Comparison of ENCODE assay signal across 24 mouse cellular contexts in genomic region chr15:101414807-101415565, GRCm38 (mm10). TPM values are rescaled to one million over a fixed set of nuclear protein-coding genes. Genes with fewer than 3 reads are reported as not detected.
DNase-seq lines count a peak whose midpoint lies in the region; ATAC-seq lines count a peak whose summit lies in the region.
"Had no signal": no experiment of that assay in that cellular context is flagged by ENCODE, and none has a peak within 500 bp of the region (broad histone marks: within the 10 kb centered on the region; RNA-seq: fewer than 3 reads in every experiment).

No protein-coding gene starts in this region.

- no peak for ATAC-seq in kidney, embryonic 15.5 days (replicated peaks; ENCODE audit: low FRiP score)
- ATAC-seq in kidney, embryonic 14.5 days (ENCODE audit: low FRiP score, low TSS enrichment): no peak
- ATAC-seq in liver, embryonic 12.5 days: no peak
- ATAC-seq: forebrain, postnatal 0 days had no signal

- intact Hi-C loops in left cerebral cortex, postnatal 10 days (cut with DNase I): no loop called here

- no peak overlapping the region for H3K4me2 ChIP-seq in kidney, embryonic 15.5 days
- no peak overlapping the region for H3K4me2 ChIP-seq in kidney, embryonic 14.5 days (replicated peaks; ENCODE audit: low read depth, low read length)
- no peak overlapping the region for H3K4me2 ChIP-seq in liver, embryonic 12.5 days
- H3K4me2 ChIP-seq: hindbrain, embryonic 15.5 days had no signal

- no peaks in the 10 kb centered on the region for H3K36me3 ChIP-seq in kidney, embryonic 15.5 days
- no peaks in the 10 kb centered on the region for H3K36me3 ChIP-seq in kidney, embryonic 14.5 days (ENCODE audit: control insufficient read depth, insufficient read depth, low read length)
- H3K36me3 ChIP-seq in limb, embryonic 10.5 days: no peaks in the 10 kb centered on the region
- H3K36me3 ChIP-seq in liver, embryonic 12.5 days: no peaks in the 10 kb centered on the region
- H3K36me3 ChIP-seq: G1E; hindbrain, embryonic 15.5 days; midbrain, embryonic 10.5 days had no signal

- peak; percentile 32 for DNase-seq in brain, adult 2 months (ENCODE audit: low read depth, low spot score)
- DNase-seq in cerebellum, postnatal 25 days: peak; percentile 65 to 67
- DNase-seq in limb, embryonic 10.5 days (ENCODE audit: low spot score): no peak
- no peak for DNase-seq in layer of hippocampus, postnatal 36 days
- DNase-seq in left cerebral cortex, postnatal 10 days (ENCODE audit: extremely low spot score in 1 of 2, low spot score in 2 of 2): no peak
- DNase-seq: adrenal gland, postnatal 14 days; forebrain, postnatal 0 days; heart, adult 18-20 months; heart, postnatal 10 days; liver; spleen, adult 18-20 months had no signal

- H3K9ac ChIP-seq in kidney, embryonic 15.5 days: 0 out of 2 replicates have a peak overlapping the region, but pooled peaks have one; percentile 17
- no peak overlapping the region for H3K9ac ChIP-seq in kidney, embryonic 14.5 days (ENCODE audit: low read depth, low read length)
- no peak overlapping the region for H3K9ac ChIP-seq in liver, embryonic 12.5 days
- H3K9ac ChIP-seq: forebrain, postnatal 0 days; hindbrain, embryonic 15.5 days had no signal

- 51% methylated on average over 11 of the region's 11 CpGs for WGBS in kidney, embryonic 15.5 days
- WGBS in kidney, embryonic 14.5 days: 54% methylated on average over 11 of the region's 11 CpGs
- 36% methylated on average over 11 of the region's 11 CpGs for WGBS in limb, embryonic 10.5 days
- 45% methylated on average over 10 of the region's 11 CpGs for WGBS in liver, embryonic 12.5 days (ENCODE audit: insufficient replicate concordance)

- H3K4me3 ChIP-seq in kidney, embryonic 15.5 days (replicated peaks): no peak overlapping the region
- no peak overlapping the region for H3K4me3 ChIP-seq in kidney, embryonic 14.5 days (ENCODE audit: low read length)
- H3K4me3 ChIP-seq in limb, embryonic 10.5 days: no peak overlapping the region
- no peak overlapping the region for H3K4me3 ChIP-seq in liver, embryonic 12.5 days
- H3K4me3 ChIP-seq: erythroblast, embryonic 14.5 days; hindbrain, embryonic 15.5 days; midbrain, embryonic 10.5 days had no signal

- no peak overlapping the region for H3K27ac ChIP-seq in kidney, embryonic 15.5 days
- H3K27ac ChIP-seq in kidney, embryonic 14.5 days (ENCODE audit: low read depth, low read length): no peak overlapping the region
- H3K27ac ChIP-seq in limb, embryonic 10.5 days: 0 out of 2 replicates have a peak overlapping the region, but pooled peaks have one; percentile 4
- no peak overlapping the region for H3K27ac ChIP-seq in liver, embryonic 12.5 days
- H3K27ac ChIP-seq: hindbrain, embryonic 15.5 days; midbrain, embryonic 10.5 days had no signal

- H3K27me3 ChIP-seq in kidney, embryonic 15.5 days: peaks cover 31% of the 10 kb centered on the region
- peaks cover 6% of the 10 kb centered on the region for H3K27me3 ChIP-seq in kidney, embryonic 14.5 days (ENCODE audit: control insufficient read depth, insufficient read depth, low read length)
- H3K27me3 ChIP-seq in limb, embryonic 10.5 days (ENCODE audit: low read depth, poor library complexity, severe bottlenecking): peaks cover 54% of the 10 kb centered on the region
- peaks cover 34% of the 10 kb centered on the region for H3K27me3 ChIP-seq in liver, embryonic 12.5 days (replicated peaks)

- H3K9me3 ChIP-seq in kidney, embryonic 15.5 days (replicated peaks): no peaks in the 10 kb centered on the region
- H3K9me3 ChIP-seq in kidney, embryonic 14.5 days (ENCODE audit: control insufficient read depth, low read length): no peaks in the 10 kb centered on the region
- H3K9me3 ChIP-seq in limb, embryonic 10.5 days (replicated peaks): no peaks in the 10 kb centered on the region
- H3K9me3 ChIP-seq in liver, embryonic 12.5 days (replicated peaks): no peaks in the 10 kb centered on the region
- H3K9me3 ChIP-seq: hindbrain, embryonic 15.5 days; midbrain, embryonic 10.5 days had no signal

- H3K4me1 ChIP-seq in kidney, embryonic 15.5 days: peaks cover 21% of the 10 kb centered on the region
- H3K4me1 ChIP-seq in kidney, embryonic 14.5 days (ENCODE audit: control insufficient read depth, insufficient read depth, low read length): no peaks in the 10 kb centered on the region
- H3K4me1 ChIP-seq in limb, embryonic 10.5 days: peaks cover 45% of the 10 kb centered on the region
- H3K4me1 ChIP-seq in liver, embryonic 12.5 days: 0 out of 2 replicates have a peak, but pooled peaks cover 13% of the 10 kb centered on the region

RNA-seq across cellular contexts. Expression of gene Krt7, which starts 4.1 kb away (rescaled TPM):
- polyA plus RNA-seq in kidney, embryonic 15.5 days (2015; fragmentation: Nextera tagmentation; extraction: Ambion mirVana): 69.4 and 73.4 TPM in 2 replicates
- 34.6 and 44.0 TPM in 2 replicates for polyA plus RNA-seq in kidney, embryonic 14.5 days (2014; fragmentation: Nextera tagmentation; extraction: Ambion mirVana)
- polyA plus RNA-seq in limb, embryonic 10.5 days (2016; fragmentation: Nextera tagmentation; extraction: Ambion mirVana): 14.2 and 16.9 TPM in 2 replicates
- total RNA-seq in layer of hippocampus, postnatal 36 days (2021): not detected
- polyA plus RNA-seq in liver, embryonic 12.5 days (2016; fragmentation: Nextera tagmentation; extraction: Ambion mirVana): 6.0 and 6.1 TPM in 2 replicates
- total RNA-seq in left cerebral cortex, postnatal 10 days (2021): not detected
- total RNA-seq: gastrocnemius, adult 8-10 months had no signal
- polyA plus RNA-seq: erythroblast, embryonic 14.5 days had no signal

RNA-seq across cellular contexts. Expression of gene Krt87, which starts 23.6 kb away (rescaled TPM):
- polyA plus RNA-seq in kidney, embryonic 15.5 days (2015; fragmentation: Nextera tagmentation; extraction: Ambion mirVana): not detected in 2 replicates
- polyA plus RNA-seq in kidney, embryonic 14.5 days (2014; fragmentation: Nextera tagmentation; extraction: Ambion mirVana): not detected in 2 replicates
- polyA plus RNA-seq in limb, embryonic 10.5 days (2016; fragmentation: Nextera tagmentation; extraction: Ambion mirVana): not detected in 2 replicates
- total RNA-seq in layer of hippocampus, postnatal 36 days (2021): under 1 TPM; 0.48 to 0.77 TPM
- polyA plus RNA-seq in liver, embryonic 12.5 days (2016; fragmentation: Nextera tagmentation; extraction: Ambion mirVana): not detected in 2 replicates
- total RNA-seq in left cerebral cortex, postnatal 10 days (2021): under 1 TPM; 0.30 to 0.34 TPM
- total RNA-seq: adrenal gland, postnatal 14 days; G1E; gastrocnemius, adult 8-10 months; heart, adult 18-20 months; heart, postnatal 10 days had no signal
- polyA plus RNA-seq: erythroblast, embryonic 14.5 days; G1E; midbrain, embryonic 10.5 days; testis, adult 2 months had no signal

RNA-seq across cellular contexts. Expression of gene Krt88, which starts 32.6 kb away (rescaled TPM):
- polyA plus RNA-seq in kidney, embryonic 15.5 days (2015; fragmentation: Nextera tagmentation; extraction: Ambion mirVana): 0.17 and 0.18 TPM in 2 replicates
- polyA plus RNA-seq in kidney, embryonic 14.5 days (2014; fragmentation: Nextera tagmentation; extraction: Ambion mirVana): 0.21 TPM in 1 of 2 replicates, not detected in the other
- polyA plus RNA-seq in limb, embryonic 10.5 days (2016; fragmentation: Nextera tagmentation; extraction: Ambion mirVana): not detected in 2 replicates
- not detected for total RNA-seq in layer of hippocampus, postnatal 36 days (2021)
- not detected in 2 replicates for polyA plus RNA-seq in liver, embryonic 12.5 days (2016; fragmentation: Nextera tagmentation; extraction: Ambion mirVana)
- total RNA-seq in left cerebral cortex, postnatal 10 days (2021): not detected
- total RNA-seq: adrenal gland, postnatal 14 days; forebrain, postnatal 0 days; G1E; gastrocnemius, adult 8-10 months; heart, adult 18-20 months; heart, postnatal 10 days; layer of hippocampus, adult 8-10 months; left cerebral cortex, adult 8-10 months had no signal
- polyA plus RNA-seq: erythroblast, embryonic 14.5 days; forebrain, postnatal 0 days; G1E; hindbrain, embryonic 15.5 days; kidney, embryonic 16.5 days; lung, embryonic 16.5 days; midbrain, embryonic 10.5 days had no signal

RNA-seq across cellular contexts. Expression of gene Krt80, which starts 45.0 kb away (rescaled TPM):
- polyA plus RNA-seq in kidney, embryonic 15.5 days (2015; fragmentation: Nextera tagmentation; extraction: Ambion mirVana): 1.6 and 2.3 TPM in 2 replicates
- 2.4 and 3.6 TPM in 2 replicates for polyA plus RNA-seq in kidney, embryonic 14.5 days (2014; fragmentation: Nextera tagmentation; extraction: Ambion mirVana)
- 0.09 and 0.23 TPM in 2 replicates for polyA plus RNA-seq in limb, embryonic 10.5 days (2016; fragmentation: Nextera tagmentation; extraction: Ambion mirVana)
- under 1 TPM in 1 of 2 experiments, not detected in 1; 0.46 TPM for total RNA-seq in layer of hippocampus, postnatal 36 days (2021)
- 0.11 and 0.16 TPM in 2 replicates for polyA plus RNA-seq in liver, embryonic 12.5 days (2016; fragmentation: Nextera tagmentation; extraction: Ambion mirVana)
- under 1 TPM; 0.54 to 0.81 TPM for total RNA-seq in left cerebral cortex, postnatal 10 days (2021)
- polyA plus RNA-seq: erythroblast, embryonic 14.5 days; G1E had no signal

RNA-seq across cellular contexts. Expression of gene Krt81, which starts 48.6 kb away (rescaled TPM):
- polyA plus RNA-seq in kidney, embryonic 15.5 days (2015; fragmentation: Nextera tagmentation; extraction: Ambion mirVana): not detected in 2 replicates
- not detected in 2 replicates for polyA plus RNA-seq in kidney, embryonic 14.5 days (2014; fragmentation: Nextera tagmentation; extraction: Ambion mirVana)
- not detected in 2 replicates for polyA plus RNA-seq in limb, embryonic 10.5 days (2016; fragmentation: Nextera tagmentation; extraction: Ambion mirVana)
- not detected for total RNA-seq in layer of hippocampus, postnatal 36 days (2021)
- not detected in 2 replicates for polyA plus RNA-seq in liver, embryonic 12.5 days (2016; fragmentation: Nextera tagmentation; extraction: Ambion mirVana)
- not detected for total RNA-seq in left cerebral cortex, postnatal 10 days (2021)
- total RNA-seq: adrenal gland, postnatal 14 days; forebrain, postnatal 0 days; G1E; gastrocnemius, adult 8-10 months; heart, adult 18-20 months; heart, postnatal 10 days; layer of hippocampus, adult 8-10 months; left cerebral cortex, adult 8-10 months had no signal
- polyA plus RNA-seq: erythroblast, embryonic 14.5 days; forebrain, postnatal 0 days; G1E; hindbrain, embryonic 15.5 days; kidney, embryonic 16.5 days; lung, embryonic 16.5 days; midbrain, embryonic 10.5 days; testis, adult 2 months had no signal

Comparison
In these comparisons a context has a peak if more than half of its experiments do, and no peak if none do; other contexts are left out.
1. DNase-seq: peak in brain, adult 2 months (single experiment) and cerebellum, postnatal 25 days (2 of 2); none in limb, embryonic 10.5 days (single experiment), layer of hippocampus, postnatal 36 days (0 of 2) and left cerebral cortex, postnatal 10 days (0 of 2).